Mouse (Mus musculus): Measurements from ENCODE around the gene Sdf2. TPM values are rescaled to one million over a fixed set of nuclear protein-coding genes. Genes with fewer than 3 reads are reported as not detected.

Sdf2 gene
- total RNA-seq (2021): 100 to 1,000 TPM; 104 to 111 TPM
- polyA plus RNA-seq (2012; rRNA removed): 89.7 and 103 TPM in 2 replicates
- long read RNA-seq, transcript Sdf2-201 (3 exons, 1,268 nt): major isoform, 105 of 117 reads
- long read RNA-seq, partial matches to known transcripts: 7 of 117 reads
- long read RNA-seq, other reads (novel, unspliced or antisense): 4 of 117 reads

GRCm38 (mm10) chr11:78245627-78246317, at the start of gene Sdf2, which contains the start of gene Supt6:
TSS of gene Sdf2 (plus strand) at chr11:78245746.
TSS of gene Supt6 (minus strand) at chr11:78245987.
- DNase-seq: peak; percentile 94

DNA sequence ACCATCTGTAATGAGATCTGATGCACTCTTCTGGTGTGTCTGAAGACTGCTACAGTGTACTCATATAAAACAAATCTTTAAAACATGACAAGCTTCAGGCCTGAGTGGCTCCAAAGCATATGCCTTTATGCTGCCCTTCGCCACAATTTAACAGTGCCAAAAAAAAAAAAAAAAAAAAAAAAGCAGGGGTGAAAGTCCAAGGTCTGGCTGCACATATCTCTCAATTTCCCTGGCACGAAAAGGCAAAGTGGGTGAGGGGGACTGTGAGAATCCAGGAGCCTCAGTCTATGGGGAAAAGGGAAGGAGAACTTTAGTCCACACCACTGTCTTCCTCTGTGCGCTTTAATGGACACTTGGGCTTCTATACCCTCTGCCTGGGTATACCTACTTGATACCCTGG, 43.2 kb upstream of the Sdf2 start:
- DNase-seq: no peak

- peak; percentile 75 for DNase-seq
These were observed 41.3 kb upstream of the Sdf2 start for GRCm38 (mm10) chr11:78204287-78204686.

DNA sequence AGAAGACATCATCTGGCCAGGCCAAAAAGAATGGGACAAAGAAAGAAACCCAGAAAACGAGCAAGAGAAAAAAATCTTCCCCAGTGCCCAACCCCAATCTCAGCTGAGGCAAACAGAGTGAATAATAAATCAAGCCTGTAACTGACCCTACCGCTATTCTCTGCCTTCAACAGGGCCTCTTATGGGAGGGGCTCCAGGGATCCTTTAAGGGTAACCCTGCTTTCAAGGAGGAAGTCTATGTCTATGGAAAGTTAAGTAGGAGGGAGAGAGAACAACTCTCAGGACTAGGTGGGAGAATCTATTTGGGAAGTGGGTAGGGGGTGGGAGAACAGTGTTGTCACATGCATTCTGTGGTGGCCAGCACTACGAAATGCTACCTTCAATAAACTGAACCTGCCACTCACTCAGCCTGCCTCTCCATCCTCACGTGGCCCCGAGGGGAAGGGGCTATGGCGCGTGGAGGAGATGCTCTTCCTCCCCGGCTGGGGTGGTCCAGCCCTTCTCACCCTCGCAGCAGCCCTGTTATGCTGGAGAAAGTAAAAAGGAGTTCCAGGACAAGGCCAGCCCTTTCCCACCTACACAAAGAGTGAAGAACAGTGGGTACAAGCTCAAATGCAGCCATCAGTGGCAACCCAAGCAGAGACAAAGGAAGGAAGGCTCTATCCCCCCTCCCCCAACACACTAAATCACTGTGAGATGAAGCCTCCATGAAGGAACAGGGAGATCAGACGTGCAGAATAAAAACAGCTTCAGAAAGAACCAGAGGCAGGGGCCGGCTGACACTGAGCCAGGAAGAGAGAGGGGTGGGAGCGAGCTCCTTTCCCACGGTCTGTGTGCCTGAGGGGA, 40.0 kb upstream of the Sdf2 start:
- no peak for DNase-seq

GRCm38 (mm10) chr11:78207190-78207589, 38.4 kb upstream of the Sdf2 start:
- no peak for DNase-seq

GRCm38 (mm10) chr11:78209886-78210285, 35.7 kb upstream of the Sdf2 start:
- peak; percentile 68 for DNase-seq

- peak; percentile 54 for DNase-seq
These were observed 34.9 kb upstream of the Sdf2 start for GRCm38 (mm10) chr11:78210615-78211014.

DNA sequence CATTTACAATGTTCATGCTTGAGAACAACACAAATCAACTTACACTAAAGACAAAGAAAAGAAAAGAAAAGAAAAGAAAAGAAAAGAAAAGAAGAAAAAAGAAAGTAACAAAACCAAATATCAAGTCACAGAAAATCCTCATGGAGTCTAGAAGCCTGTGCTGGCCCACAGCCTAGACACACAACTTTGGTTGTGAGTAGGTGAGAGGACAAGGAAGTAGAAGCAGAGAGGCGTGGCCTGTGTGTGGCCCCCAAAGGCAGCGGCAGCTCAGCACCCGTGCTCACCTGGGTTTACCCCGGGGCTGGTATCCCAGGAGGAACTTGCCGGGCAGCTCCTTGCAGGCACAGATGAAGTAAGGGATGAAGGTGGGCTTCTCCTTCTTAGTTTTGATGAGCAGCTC, 34.0 kb upstream of the Sdf2 start:
- no peak for DNase-seq

DNA sequence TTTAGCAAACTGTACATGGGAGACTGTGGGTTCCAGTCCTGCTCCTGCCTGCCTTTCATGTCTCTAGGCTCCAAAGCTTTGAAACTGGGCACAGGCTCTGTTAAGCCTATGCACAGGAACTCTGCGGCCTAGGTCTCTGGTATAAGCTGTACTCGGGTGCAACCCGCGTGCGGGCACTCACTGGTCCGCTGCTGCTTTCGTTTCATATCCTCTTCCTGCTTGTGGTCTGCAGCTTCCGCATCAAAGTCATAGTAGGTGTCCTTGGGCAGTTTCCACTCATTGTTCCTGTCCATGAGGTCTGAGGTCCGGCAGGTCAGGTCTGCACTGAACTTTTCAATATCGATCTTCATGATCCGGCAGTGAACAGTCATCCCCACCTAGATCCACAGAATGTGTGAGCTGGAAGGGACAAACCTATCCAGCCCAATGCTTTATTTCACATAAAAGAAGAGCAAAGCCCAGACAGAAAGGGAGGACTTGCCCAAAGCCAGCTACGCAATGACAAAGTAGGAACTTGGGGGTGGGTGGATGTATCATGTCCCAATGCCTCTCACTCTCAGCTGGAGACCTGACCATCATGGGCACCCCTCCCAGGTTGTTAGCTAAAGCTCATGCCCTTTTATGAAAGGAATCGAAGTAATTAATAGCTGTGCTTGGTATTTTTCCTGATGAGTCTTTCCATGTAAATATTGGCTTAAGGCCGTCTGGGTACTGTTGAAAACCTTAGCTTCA, 32.3 kb upstream of the Sdf2 start:
- no peak for DNase-seq

DNA sequence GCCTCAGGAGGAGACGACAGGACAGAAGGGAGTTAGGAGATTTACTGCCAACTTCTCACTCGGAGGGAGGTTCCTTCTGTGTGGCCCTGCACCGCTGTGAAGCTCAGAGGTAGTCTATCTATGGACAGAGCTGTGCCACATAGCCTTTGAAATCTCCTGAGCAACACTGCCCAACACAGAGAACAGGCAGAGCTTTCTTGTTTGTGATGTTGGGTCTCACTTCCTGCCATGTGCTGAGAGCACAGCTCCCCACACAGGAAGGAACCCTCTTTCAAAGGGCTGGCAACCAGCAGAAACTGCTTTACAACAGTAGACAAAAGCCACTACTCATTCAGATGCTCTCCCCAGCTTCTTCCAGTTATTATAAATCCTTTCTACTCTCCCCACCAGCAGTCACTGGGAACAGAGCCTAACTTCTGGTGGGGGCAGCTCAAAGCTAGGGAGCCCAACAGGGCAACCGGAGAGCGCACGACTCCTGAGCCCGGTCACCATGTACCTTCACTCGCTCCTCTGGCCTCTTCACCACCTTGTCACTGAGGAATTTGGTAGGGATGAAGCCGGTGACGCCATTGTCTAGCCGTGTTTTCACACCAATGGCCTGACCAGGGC, 29.7 kb upstream of the Sdf2 start:
- no peak for DNase-seq

DNA sequence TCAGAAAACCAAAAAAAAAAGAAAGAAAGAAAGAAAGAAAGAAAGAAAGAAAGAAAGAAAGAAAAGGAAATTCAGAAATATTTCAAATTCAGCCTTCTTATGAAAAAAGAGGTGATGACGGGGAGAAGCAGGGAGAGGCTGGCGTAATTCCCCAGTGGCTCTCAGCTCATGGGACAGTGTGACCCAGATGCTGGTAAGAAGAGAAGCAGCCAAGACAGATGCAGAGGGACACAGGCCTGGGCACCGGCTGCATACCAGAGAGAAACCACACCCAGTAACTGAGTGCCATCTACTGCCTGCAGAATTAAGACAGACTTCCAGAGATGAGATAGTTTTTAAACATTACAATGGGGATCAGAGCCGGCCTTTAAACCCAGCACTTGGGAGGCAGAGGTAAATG, 22.0 kb upstream of the Sdf2 start:
- DNase-seq: no peak

GRCm38 (mm10) chr11:78231518-78231917, 14.0 kb upstream of the Sdf2 start:
- DNase-seq: no peak

- DNase-seq: no peak
These were observed 5.2 kb upstream of the Sdf2 start for GRCm38 (mm10) chr11:78240193-78240857.

GRCm38 (mm10) chr11:78245261-78245626, 302 bp upstream of the Sdf2 start:
- no peak for DNase-seq

- DNase-seq: no peak
These were observed 919 bp downstream of the Sdf2 start for GRCm38 (mm10) chr11:78246318-78247011.

- no peak for DNase-seq
These were observed 1.4 kb downstream of the Sdf2 start for GRCm38 (mm10) chr11:78247012-78247348.

DNA sequence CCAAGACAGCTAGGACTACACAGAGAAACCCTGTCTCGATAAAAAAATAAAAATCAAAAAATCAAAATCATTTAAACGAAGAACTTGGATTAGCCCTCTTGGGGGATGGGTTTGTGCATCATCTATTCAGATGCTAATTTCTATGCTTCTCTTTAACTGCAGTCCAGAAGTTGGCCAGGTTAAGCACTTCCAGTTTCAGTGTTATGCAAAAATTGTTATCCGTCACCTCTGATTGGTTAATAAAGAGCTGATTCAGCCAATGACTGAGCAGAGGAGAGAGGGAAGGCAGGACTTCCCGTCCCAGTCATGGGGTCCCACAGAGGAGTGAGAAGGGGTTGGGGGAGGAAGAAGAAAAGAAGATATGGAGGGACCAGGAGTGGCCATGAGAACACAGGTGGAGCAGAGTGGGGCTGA, 2.2 kb downstream of the Sdf2 start:
- DNase-seq: no peak

DNA sequence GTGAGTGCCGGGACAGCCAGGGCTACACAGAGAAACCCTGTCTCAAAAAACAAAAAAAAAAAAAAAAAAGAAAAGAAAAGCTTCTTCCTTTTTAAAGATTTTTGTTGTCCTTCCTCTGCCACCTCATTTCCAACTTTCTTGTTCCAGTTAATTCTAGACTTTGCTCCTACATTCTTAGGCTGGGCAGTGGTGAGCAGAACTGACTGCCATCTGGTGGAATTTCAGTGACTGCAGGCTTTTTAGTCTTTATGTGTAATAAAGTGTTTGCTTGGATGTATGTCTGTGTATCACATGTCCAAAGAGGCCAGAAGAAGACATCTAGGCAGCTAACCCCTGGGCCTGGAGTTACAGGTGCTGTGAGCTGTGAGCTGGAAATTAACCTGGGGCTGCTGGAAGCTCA, 11.1 kb downstream of the Sdf2 start:
- DNase-seq: no peak

DNA sequence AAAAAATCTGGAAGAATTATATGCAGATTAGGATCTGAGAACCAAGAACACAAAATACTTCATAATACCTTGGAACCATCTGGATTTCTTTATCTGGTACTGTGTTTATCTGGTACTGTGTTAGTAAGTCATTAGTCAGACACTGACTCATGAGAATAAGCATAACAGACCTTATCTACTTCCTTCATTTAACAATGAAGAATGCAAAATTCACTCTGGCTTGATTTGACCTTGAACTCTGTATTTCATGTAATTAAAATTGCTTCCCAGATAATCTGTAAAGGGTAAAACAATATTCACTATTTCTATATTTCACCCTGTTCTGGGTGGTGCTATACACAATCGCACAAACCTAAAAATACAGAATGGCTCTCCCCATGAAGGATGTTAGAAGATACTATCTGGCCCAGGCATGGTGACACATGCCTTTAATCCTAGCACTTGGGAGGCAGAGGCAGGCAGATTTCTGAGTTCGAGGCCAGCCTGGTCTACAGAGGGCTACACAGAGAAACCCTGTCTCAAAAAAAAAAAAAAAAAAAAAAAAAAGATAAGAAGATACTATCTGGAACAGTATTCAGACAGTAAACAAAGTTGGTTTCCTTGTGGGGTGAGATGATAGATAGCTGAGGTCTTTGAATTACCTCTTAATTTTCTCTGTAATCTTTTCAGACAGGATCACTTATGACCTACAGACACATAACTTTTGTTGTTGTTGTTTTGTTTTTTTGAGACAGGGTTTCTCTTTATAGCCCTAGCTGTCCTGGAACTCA, 15.1 kb downstream of the Sdf2 start:
- no peak for DNase-seq
